Mouse (Mus musculus) olfactory bulb, adult 2 months (tissue): Measurements from ENCODE around the gene Dusp9. TPM values are rescaled to one million over a fixed set of nuclear protein-coding genes. Genes with fewer than 3 reads are reported as not detected.
A peak's percentile ranks its signal among the peaks of the same experiment; 100 is the strongest.

Source experiments
- H3K27ac ChIP-seq: fragments of 200-500 bp; 2 replicates; pipeline ENCODE4 v1.5.1; 2012; ENCODE audit warnings: low read depth, low read length; ENCODE audit not compliant: insufficient read depth
- H3K4me1 ChIP-seq: fragments of 200-500 bp; 2 replicates; pipeline ENCODE4 v1.6.1; 2012; ENCODE audit warnings: low read length; ENCODE audit not compliant: control insufficient read depth, insufficient read depth
- H3K4me3 ChIP-seq: fragments of 200-500 bp; 2 replicates; pipeline ENCODE4 v1.5.1; 2012; ENCODE audit warnings: mild to moderate bottlenecking, low read depth, low read length, moderate library complexity; ENCODE audit not compliant: insufficient read depth
- CTCF ChIP-seq: fragments of 200-500 bp; IDR thresholded peaks from 2 replicates; pipeline ENCODE4 v1.5.1; 2012; ENCODE audit warnings: low read depth, mild to moderate bottlenecking, low read length, moderate library complexity; ENCODE audit not compliant: insufficient read depth
- POLR2A ChIP-seq: fragments of 200-500 bp; IDR thresholded peaks from 2 replicates; pipeline ENCODE4 v1.6.1; 2012; ENCODE audit warnings: mild to moderate bottlenecking, low read depth, low read length, moderate library complexity; ENCODE audit not compliant: insufficient read depth
- WGBS: fragments of 180-500 bp; shearing (Covaris S2); methylation state at CpG from one replicate; pipeline ENCODE4 v1.1.7; 2018; 5-methylcytosine and 5-hydroxymethylcytosine counted together
- polyA plus RNA-seq: library from polyadenylated mRNA; stranded (reverse); fragments of >200 nt; gene quantifications from 2 replicates; pipeline ENCODE4 v1.2.4, GENCODE M21; 2012; ENCODE audit warnings: low replicate concordance; ENCODE audit not compliant: missing spikeins, insufficient read depth, insufficient read length

Dusp9 gene
- polyA plus RNA-seq, 1 experiment: not detected

DNA sequence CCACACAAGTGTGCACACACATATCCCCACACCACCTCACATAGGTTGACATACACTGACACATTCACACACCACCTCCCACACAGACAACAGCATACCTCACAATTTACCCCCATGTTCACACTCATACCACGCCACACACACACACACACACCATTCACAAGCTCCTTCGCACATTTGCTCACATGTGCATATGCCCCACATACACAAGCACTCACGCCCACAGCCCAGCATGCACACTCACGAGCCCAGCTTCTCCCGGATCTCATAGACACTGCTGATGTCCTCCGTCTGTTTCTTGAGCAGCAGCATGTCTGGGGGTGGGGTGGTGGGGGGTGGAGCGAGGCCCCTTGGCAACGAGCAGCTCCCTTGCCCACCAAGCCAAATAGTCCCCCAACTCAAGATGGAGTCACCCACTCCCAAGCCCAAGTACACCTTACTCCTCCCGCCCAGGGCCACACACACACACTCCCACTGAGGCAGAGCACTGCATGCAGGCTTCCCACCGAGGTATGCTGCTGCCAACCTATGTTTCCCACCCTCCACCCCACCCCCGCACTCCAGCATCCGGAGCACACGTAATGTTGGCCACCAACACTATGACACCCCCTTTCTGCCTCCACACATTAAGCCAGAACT lies 19.8 kb downstream of the Dusp9 start:
- H3K4me3 ChIP-seq: peak overlapping the region; percentile 62
- WGBS: 42% methylated on average over 13 of the region's 13 CpGs

DNA sequence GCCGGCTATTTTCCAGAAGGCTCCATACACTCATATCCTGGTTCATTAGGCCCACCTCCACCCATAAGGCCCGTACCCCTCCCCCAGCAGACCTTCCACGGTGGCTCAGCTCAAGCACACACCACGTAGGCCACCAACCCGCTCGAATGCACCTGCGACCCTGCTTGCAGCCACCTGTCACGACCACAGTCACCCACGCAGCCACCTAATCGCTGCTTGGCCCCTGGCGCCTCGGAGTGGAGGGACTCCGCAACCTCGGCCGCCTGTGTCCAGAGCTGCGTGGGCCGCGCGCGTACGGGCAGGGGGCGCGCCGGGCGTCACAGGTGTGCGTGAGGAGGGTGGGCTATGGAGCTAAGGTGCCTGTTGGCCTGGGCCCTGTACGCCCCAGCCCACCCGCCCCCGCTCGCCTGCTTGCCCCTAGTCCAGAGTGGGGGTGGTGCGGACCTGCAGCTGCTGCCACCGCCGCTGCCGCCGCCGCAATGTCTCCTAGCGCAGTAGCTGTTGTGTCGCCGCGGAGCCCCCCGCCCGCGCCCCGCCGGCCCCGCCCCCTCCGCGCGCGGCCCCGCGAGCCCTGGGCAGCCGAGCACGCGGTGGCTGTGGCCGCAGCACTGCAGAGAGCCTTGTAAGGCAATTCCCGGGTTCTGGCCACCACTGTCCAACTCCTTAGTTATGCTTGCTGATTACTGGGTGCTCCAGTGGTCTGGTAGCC lies 20.5 kb downstream of the Dusp9 start, which contains the start of gene Pnck:
Gene Pnck (minus strand): TSS at position 543 of the 709 bp plus-strand sequence.
- TF ChIP-seq CTCF (no peak), POLR2A (no peak)
- peak within 1 kb of the TSS; percentile 87 for H3K27ac ChIP-seq
- peaks cover 16% of the 10 kb centered on the region for H3K4me1 ChIP-seq
- H3K4me3 ChIP-seq: peak within 1 kb of the TSS; percentile 62
- 22% methylated on average over 50 of the region's 57 CpGs for WGBS

More for the DNA sequence above, 19.8 kb downstream of the Dusp9 start:
- TF ChIP-seq POLR2A (no peak), CTCF (no peak)
- H3K27ac ChIP-seq: peak overlapping the region; percentile 53; the same call in 1 of the 2 replicates
- H3K4me1 ChIP-seq: peaks cover 16% of the 10 kb centered on the region

DNA sequence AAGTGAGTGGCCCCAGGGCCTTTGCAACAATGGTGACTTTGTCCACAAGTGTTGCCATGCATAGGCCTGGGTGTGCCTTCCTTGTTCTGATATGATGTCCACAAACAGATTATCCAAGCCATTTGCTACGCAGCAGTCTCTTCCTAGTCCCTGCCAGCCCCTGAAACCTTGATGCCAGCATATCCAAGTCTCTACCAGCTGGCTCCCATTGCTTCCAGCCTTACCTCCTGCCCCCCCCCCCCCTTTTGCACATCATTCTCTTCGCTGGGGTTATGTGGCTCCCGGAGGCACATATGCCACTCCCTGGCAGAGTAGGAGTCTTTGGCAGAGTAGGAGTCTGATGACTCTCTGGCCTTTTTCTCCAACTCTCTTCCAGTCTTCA lies 21.1 kb downstream of the Dusp9 start:
- Histone ChIP-seq H3K4me3 (peak overlapping the region; percentile 62), H3K4me1 (peaks cover 16% of the 10 kb centered on the region), H3K27ac (peak overlapping the region; percentile 87)
- WGBS: 16% methylated on average over 3 of the region's 3 CpGs
- TF ChIP-seq POLR2A (no peak), CTCF (no peak)

DNA sequence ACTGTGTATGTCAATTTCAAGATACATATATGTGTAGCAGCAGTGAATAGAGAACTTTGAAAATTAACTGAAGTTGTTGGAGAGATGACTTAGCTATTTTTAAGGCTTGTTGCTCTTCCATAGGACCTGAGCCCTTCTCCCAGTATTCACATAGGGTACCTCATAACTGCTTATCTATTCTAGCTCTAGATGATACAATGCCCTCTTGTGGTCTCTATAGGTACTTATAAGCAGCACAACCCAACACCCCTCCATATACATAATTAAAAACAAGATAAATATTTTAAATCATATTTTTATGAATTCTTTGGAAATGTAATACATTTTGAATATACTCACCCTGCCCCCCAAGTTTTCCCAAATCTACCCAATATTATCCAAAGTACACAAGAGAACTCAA lies 23.9 kb downstream of the Dusp9 start:
- Histone ChIP-seq H3K27ac (no peak overlapping the region), H3K4me1 (peaks cover 10% of the 10 kb centered on the region), H3K4me3 (no peak overlapping the region)
- TF ChIP-seq POLR2A: no peak
- no peak for TF ChIP-seq CTCF

DNA sequence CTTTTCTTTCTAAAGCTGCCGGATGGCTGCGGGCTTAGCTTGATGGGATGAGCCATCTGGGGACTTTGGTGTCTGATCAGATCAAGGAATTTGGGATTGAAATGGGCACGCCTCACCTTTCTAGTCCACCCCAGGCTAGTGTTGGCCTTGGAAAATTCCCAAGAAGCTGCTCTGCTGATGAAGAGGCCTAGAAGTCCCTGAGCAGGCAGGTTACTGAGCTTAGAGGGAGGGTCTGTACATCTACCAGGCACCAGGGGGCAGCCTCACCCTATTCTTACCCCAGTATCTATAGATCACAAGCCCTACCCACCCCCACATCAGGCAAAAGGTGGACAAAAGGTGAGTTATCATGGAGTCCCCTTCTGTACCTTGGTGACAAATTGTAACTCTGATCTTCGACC lies 32.8 kb downstream of the Dusp9 start:
- Histone ChIP-seq H3K27ac (no peak overlapping the region), H3K4me3 (no peak overlapping the region), H3K4me1 (peaks cover 15% of the 10 kb centered on the region)
- whole genome bisulfite sequencing: 68% methylated on average over 4 of the region's 4 CpGs
- TF ChIP-seq POLR2A (no peak), CTCF (no peak)

DNA sequence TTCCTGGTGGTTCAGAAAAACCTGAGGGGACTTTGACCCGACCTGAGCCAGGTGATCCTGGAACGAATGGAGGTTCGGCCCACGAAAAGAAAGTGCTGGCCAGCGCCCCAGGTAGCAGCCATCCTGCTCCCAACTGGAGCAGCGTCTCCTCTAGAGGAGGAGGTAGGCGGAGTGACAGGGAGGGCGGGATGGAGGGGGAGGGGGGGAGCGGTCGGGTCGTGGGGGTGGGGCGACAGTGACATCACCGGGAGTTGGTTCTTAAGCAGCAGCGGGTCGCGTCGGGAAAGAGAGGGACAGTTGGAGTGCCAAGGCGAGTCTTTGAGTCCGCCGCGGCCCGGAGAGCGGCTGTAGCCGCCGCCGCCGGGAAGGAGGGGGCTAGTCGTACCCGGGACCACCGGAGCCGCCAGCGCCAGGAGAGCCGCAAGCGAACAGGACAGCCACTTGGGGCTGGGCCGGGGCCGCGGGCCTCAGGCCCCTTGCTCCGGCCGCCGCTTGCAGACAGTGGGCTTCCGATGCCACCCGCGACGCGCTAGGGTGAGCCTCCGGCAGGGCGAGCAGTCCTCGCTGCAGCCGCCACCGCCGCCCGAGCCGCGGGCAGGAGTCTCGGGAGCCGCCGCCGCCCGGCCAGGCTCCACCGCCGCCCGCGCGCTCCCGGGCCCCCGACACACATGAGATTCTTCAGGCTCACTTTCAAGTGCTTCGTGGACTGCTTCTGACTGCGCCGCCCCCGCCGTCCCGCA lies 33.8 kb downstream of the Dusp9 start, which contains the start of gene Slc6a8:
Gene Slc6a8 (plus strand): TSS at position 272 of the 740 bp plus-strand sequence.
- peaks cover 15% of the 10 kb centered on the region for H3K4me1 ChIP-seq
- 22% methylated on average over 53 of the region's 72 CpGs for WGBS
- H3K4me3 ChIP-seq: peak within 1 kb of the TSS; percentile 79
- TF ChIP-seq POLR2A (peak; percentile 53; the same call in 1 of the 2 replicates), CTCF (no peak)
- H3K27ac ChIP-seq: peak within 1 kb of the TSS; percentile 51

DNA sequence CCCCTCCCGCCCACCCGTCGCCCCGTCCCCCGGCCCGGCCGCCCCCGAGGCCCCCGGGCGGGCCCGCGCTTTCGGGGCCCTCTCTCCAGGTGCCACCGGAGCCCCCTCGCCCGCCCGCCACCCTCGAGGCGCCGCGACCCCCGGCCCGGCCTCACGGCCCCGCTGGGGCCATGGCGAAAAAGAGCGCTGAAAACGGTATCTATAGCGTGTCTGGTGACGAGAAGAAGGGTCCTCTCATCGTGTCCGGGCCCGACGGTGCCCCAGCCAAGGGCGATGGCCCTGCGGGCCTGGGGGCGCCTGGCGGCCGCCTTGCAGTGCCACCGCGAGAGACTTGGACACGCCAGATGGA lies 34.4 kb downstream of the Dusp9 start:
- TF ChIP-seq POLR2A: no peak
- TF ChIP-seq CTCF: no peak
- Histone ChIP-seq H3K27ac (peak overlapping the region; percentile 47; the same call in 1 of the 2 replicates), H3K4me3 (peak overlapping the region; percentile 79), H3K4me1 (peaks cover 15% of the 10 kb centered on the region)
- WGBS: 28% methylated on average over 42 of the region's 42 CpGs

DNA sequence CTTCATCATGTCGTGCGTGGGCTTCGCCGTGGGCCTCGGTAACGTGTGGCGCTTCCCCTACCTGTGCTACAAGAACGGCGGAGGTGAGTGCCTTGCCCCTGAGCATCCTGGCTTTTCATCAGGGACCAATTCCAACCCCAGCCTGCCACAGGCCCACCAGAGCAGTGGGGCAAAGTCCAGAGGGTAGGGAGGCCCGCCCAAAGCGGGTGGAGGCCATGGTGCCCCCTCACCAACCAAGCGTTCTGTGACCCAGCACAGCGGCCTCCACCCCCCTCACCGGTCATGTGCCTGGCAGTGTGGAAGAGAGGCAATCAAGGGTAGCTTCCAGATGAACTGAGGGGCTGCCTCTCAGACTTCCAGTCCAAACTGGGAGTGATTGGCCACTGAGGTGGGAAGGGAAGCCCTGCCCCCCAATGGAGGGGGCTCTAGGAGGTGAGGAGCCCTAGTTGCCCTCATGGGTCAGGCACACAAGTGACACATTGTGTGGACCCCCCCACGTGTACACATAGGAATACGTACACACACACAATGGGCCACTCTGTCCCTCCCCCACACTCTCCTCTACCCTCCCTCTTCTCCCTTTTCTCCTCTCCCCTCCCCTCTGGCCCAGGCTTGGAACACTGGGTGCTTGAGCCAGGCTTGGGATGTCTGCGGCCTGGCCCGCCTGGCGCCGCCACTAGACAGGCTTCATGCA lies 34.9 kb downstream of the Dusp9 start:
- WGBS: 18% methylated on average over 20 of the region's 20 CpGs
- Histone ChIP-seq H3K27ac (peak overlapping the region; percentile 47), H3K4me3 (peak overlapping the region; percentile 79), H3K4me1 (peaks cover 19% of the 10 kb centered on the region)
- TF ChIP-seq POLR2A: no peak
- no peak for TF ChIP-seq CTCF

DNA sequence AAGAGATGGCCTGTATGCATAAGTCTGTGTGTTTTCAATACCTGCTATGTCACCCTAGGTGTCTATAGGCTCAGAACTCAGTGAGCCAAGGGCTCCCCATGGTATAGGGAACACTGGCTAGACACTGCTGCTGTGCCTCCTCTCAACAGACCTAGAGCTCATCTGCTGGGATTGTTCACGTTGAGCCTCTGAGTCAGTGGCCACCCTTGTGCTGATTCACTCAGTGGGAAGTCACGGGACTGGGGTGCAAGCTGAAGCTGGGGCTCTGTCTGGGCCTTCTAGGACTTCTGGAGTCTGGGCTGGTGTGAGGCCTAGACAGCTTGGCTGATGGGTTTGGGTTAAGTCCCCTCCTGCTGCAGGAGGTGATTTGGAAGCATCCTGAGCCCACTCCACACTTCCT lies 36.0 kb downstream of the Dusp9 start:
- peaks cover 20% of the 10 kb centered on the region for H3K4me1 ChIP-seq
- H3K27ac ChIP-seq: peak overlapping the region; percentile 47; the same call in 1 of the 2 replicates
- no peak for TF ChIP-seq POLR2A
- TF ChIP-seq CTCF: no peak
- H3K4me3 ChIP-seq: peak overlapping the region; percentile 79
- WGBS: 33% methylated on average over 2 of the region's 2 CpGs
